Mouse (Mus musculus) ES-E14 (cell line): Measurements from ENCODE around the gene Cd33. TPM values are rescaled to one million over a fixed set of nuclear protein-coding genes. Genes with fewer than 3 reads are reported as not detected.

Source experiments
- DNase-seq: peaks from one replicate; pipeline ENCODE4 v3.0.0-alpha.2; 2013; ENCODE audit warnings: low read depth, low spot score
- H3K27ac ChIP-seq: 2 replicates; pipeline ENCODE4 v1.5.1; 2012; ENCODE audit warnings: low read depth, mild to moderate bottlenecking, low read length, moderate library complexity, mixed read lengths; ENCODE audit not compliant: poor library complexity, insufficient read depth, severe bottlenecking
- H3K36me3 ChIP-seq: 2 replicates; pipeline ENCODE4 v1.6.1; 2012; ENCODE audit warnings: mild to moderate bottlenecking, low read length, moderate library complexity, mixed read lengths; ENCODE audit not compliant: control insufficient read depth, poor library complexity, insufficient read depth, severe bottlenecking
- H3K4me1 ChIP-seq, 2 experiments: fragments of 150-350 bp in 1 of 2; sonication (generic) in 1 of 2; 2 replicates each; pipeline ENCODE4 v1.6.1; 2012; ENCODE audit warnings: low read length in 2 of 2, mild to moderate bottlenecking in 1 of 2, mixed read lengths in 1 of 2; ENCODE audit not compliant: control insufficient read depth in 2 of 2, insufficient read depth in 2 of 2, poor library complexity in 1 of 2
- H3K4me3 ChIP-seq, 2 experiments: fragments of 150-350 bp in 1 of 2; sonication (generic) in 1 of 2; 2 replicates each; pipeline ENCODE4 v1.5.1; 2012; ENCODE audit warnings: low read length in 2 of 2, low read depth in 1 of 2, mild to moderate bottlenecking in 1 of 2, mixed read lengths in 1 of 2; ENCODE audit not compliant: insufficient read depth in 1 of 2, poor library complexity in 1 of 2, severe bottlenecking in 1 of 2
- H3K9ac ChIP-seq: 2 replicates; pipeline ENCODE4 v1.6.1; 2012; ENCODE audit warnings: low read depth, mild to moderate bottlenecking, low read length, mixed read lengths; ENCODE audit not compliant: poor library complexity, insufficient read depth, severe bottlenecking
- H3K9me3 ChIP-seq: fragments of 150-350 bp; sonication (generic); 2 replicates; pipeline ENCODE4 v1.6.1; 2012; ENCODE audit warnings: low read depth, mild to moderate bottlenecking, low read length; ENCODE audit not compliant: control insufficient read depth, insufficient read depth
- CHD2 ChIP-seq: IDR thresholded peaks from 2 replicates; pipeline ENCODE4 v1.6.1; 2014; ENCODE audit warnings: mild to moderate bottlenecking, low read depth, low read length, inconsistent platforms
- HCFC1 ChIP-seq: IDR thresholded peaks from 2 replicates; pipeline ENCODE4 v1.6.1; 2012; ENCODE audit warnings: low read length, inconsistent platforms, borderline replicate concordance; ENCODE audit not compliant: insufficient read depth
- MAFK ChIP-seq: IDR thresholded peaks from 2 replicates; pipeline ENCODE4 v1.6.1; 2014; ENCODE audit warnings: mild to moderate bottlenecking, low read depth, low read length, inconsistent platforms; ENCODE audit not compliant: insufficient read depth
- ZC3H11A ChIP-seq: IDR thresholded peaks from 2 replicates; pipeline ENCODE4 v1.6.1; 2012; ENCODE audit warnings: low read depth, mild to moderate bottlenecking, inconsistent platforms, low read length, borderline replicate concordance
- ZNF384 ChIP-seq: IDR thresholded peaks from 2 replicates; pipeline ENCODE4 v1.6.1; 2012; ENCODE audit warnings: low read depth, low read length, inconsistent platforms
- in situ Hi-C, 2 experiments: fragments of 600-800 bp; cut with MboI; formaldehyde crosslinking; loops; one replicate each; pipeline ENCODE4 v1.15.1; 2025; ENCODE audit warnings: low sequenced_read_pairs in 2 of 2, inconsistent platforms in 1 of 2; ENCODE audit not compliant: unreplicated experiment in 2 of 2
- total RNA-seq: library from RNA; depleted of rRNA; stranded (reverse); fragments of 300-350 nt; gene quantifications from 2 replicates; pipeline ENCODE4 v1.2.3, GENCODE M21; 2012

The Cd33 gene
- total RNA-seq, 1 experiment: 0.04 TPM

DNA sequence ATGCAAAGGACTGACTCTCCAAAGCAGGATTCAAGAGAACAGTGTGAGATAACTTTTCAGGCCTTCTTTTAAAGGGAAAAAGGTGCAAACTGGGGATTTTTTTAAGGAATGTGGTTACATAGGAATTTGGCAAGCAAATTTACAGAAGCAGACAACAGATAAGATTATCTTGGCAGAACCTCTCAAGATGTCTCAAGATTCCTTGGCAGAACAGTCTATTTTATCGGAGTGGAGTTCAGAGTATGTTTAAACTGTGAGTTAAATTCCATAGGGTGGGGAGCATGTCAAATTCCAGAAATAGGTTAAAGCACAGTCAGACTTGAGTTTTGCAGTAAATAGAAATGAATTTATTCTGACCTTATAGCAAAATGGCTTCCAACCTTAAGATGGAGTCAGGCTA lies 12.7 kb upstream of the Cd33 start:
- H3K27ac ChIP-seq: no peak overlapping the region
- in situ Hi-C loops: no loop called here
- H3K4me3 ChIP-seq: no peak overlapping the region
- no peak for TF ChIP-seq CHD2
- TF ChIP-seq ZC3H11A: no peak
- TF ChIP-seq ZNF384: no peak
- no peak overlapping the region for H3K9ac ChIP-seq
- no peaks in the 10 kb centered on the region for H3K4me1 ChIP-seq
- DNase-seq: no peak
- H3K36me3 ChIP-seq: no peaks in the 10 kb centered on the region
- H3K9me3 ChIP-seq: no peaks in the 10 kb centered on the region

- H3K9ac ChIP-seq: no peak overlapping the region
- no peaks in the 10 kb centered on the region for H3K36me3 ChIP-seq
- no peaks in the 10 kb centered on the region for H3K9me3 ChIP-seq
Measured at GRCm38 (mm10) chr7:43555351-43555750, 11.1 kb upstream of the Cd33 start.

DNA sequence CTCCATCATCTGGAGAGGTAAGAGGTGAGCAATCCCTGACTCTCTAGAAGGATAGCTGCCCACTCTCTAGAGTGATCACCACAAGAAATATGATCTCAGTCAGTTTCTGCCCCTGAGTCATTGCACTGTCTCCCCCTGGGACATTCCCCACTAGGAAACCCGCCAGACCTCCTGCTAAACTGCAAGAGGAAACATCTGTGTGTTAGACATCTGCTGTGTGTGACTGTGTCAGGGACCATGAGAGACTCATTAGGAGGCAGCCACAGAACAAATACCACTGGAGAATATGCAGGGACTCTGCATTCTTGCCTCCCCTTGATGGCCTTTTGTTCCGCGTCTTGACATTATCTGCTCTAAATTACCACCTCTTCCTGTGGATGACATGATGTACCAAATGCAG lies 10.3 kb upstream of the Cd33 start:
- DNase-seq: no peak
- TF ChIP-seq ZNF384 (no peak), MAFK (no peak), ZC3H11A (no peak), HCFC1 (no peak), CHD2 (no peak)
- Histone ChIP-seq H3K9ac (no peak overlapping the region), H3K27ac (no peak overlapping the region; the same call in 1 of the 2 replicates), H3K4me3 (no peak overlapping the region), H3K36me3 (no peaks in the 10 kb centered on the region), H3K9me3 (no peaks in the 10 kb centered on the region), H3K4me1 (no peaks in the 10 kb centered on the region)
- in situ Hi-C loops: no loop called here

More at GRCm38 (mm10) chr7:43555351-43555750, 11.1 kb upstream of the Cd33 start:
- no peak overlapping the region for H3K27ac ChIP-seq
- no peak for TF ChIP-seq ZNF384
- no peak for TF ChIP-seq CHD2
- no peak for TF ChIP-seq HCFC1
- no peak for DNase-seq
- H3K4me1 ChIP-seq: no peaks in the 10 kb centered on the region
- H3K4me3 ChIP-seq: no peak overlapping the region
- in situ Hi-C loops: no loop called here

- Histone ChIP-seq H3K4me3 (no peak overlapping the region), H3K9me3 (no peaks in the 10 kb centered on the region), H3K36me3 (no peaks in the 10 kb centered on the region), H3K9ac (no peak overlapping the region), H3K27ac (no peak overlapping the region), H3K4me1 (peaks cover 0 to 1% of the 10 kb centered on the region in 2 experiments; a peak in 1 of 4 replicates)
- in situ Hi-C loops: no loop called here
- no peak for DNase-seq
- TF ChIP-seq ZC3H11A (no peak), MAFK (no peak), CHD2 (no peak), ZNF384 (no peak), HCFC1 (no peak)
Measured at GRCm38 (mm10) chr7:43553153-43553552, 8.9 kb upstream of the Cd33 start.

DNA sequence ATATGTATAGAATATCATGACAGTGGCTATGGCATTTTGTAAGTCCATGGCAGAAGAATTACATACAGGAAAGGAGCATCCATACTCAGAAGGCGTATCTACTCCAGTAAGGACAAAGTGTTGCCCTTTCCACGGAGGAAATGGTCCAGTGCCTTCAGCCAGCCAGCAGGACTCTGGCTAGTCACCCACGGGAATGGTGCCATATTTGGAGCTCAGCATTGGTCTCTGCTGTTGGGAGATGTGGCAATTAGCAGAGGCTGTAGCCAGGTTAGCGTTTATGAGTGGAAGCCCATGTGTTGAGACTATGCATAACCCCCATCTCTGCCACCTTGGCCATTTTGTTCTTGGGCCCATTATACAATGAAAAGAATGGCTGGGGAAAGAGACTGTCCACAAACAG lies 4.0 kb upstream of the Cd33 start:
- no peak for DNase-seq
- H3K9me3 ChIP-seq: no peaks in the 10 kb centered on the region
- TF ChIP-seq CHD2 (no peak), MAFK (no peak)
- no peak overlapping the region for H3K27ac ChIP-seq
- H3K36me3 ChIP-seq: no peaks in the 10 kb centered on the region
- H3K4me3 ChIP-seq: no peak overlapping the region
- no peak overlapping the region for H3K9ac ChIP-seq
- peaks cover 0 to 11% of the 10 kb centered on the region in 2 experiments; a peak in 2 of 4 replicates for H3K4me1 ChIP-seq
- in situ Hi-C loops: no loop called here
